Mouse (Mus musculus) intestine, embryonic 14.5 days (tissue): Measurements from ENCODE around the gene Isg20l2. TPM values are rescaled to one million over a fixed set of nuclear protein-coding genes. Genes with fewer than 3 reads are reported as not detected.

Experiments
- ATAC-seq: fragments of 200-750 bp; cut with Nextera tagmentation; replicated peaks from 2 replicates; pipeline ENCODE4 v1.8.0; 2017; ENCODE audit warnings: low read depth, moderate number of reproducible peaks, moderate TSS enrichment, moderate library complexity; ENCODE audit not compliant: low FRiP score, low TSS enrichment
- DNase-seq: peaks from one replicate; pipeline ENCODE4 v3.0.0-alpha.2; 2018; ENCODE audit warnings: low spot score
- H3K27ac ChIP-seq: fragments of 300-500 bp; sonication (generic); 2 replicates; pipeline ENCODE4 v1.5.1; 2014; ENCODE audit warnings: low read depth, mild to moderate bottlenecking, control low read depth
- H3K27me3 ChIP-seq: fragments of 300-500 bp; sonication (generic); replicated peaks from 2 replicates; pipeline ENCODE4 v1.6.1; 2014; ENCODE audit warnings: low read length, control low read depth; ENCODE audit not compliant: control insufficient read depth, insufficient read depth
- H3K36me3 ChIP-seq: fragments of 300-500 bp; sonication (generic); 2 replicates; pipeline ENCODE4 v1.6.1; 2014; ENCODE audit warnings: low read length, control low read depth; ENCODE audit not compliant: control insufficient read depth, insufficient read depth
- H3K4me1 ChIP-seq: fragments of 300-500 bp; sonication (generic); replicated peaks from 2 replicates; pipeline ENCODE4 v1.6.1; 2014; ENCODE audit warnings: low read length, control low read depth, mixed read lengths; ENCODE audit not compliant: control insufficient read depth, insufficient read depth
- H3K4me2 ChIP-seq: fragments of 300-500 bp; sonication (generic); 2 replicates; pipeline ENCODE4 v1.6.1; 2014; ENCODE audit warnings: low read length
- H3K4me3 ChIP-seq: fragments of 300-500 bp; sonication (generic); 2 replicates; pipeline ENCODE4 v1.5.1; 2014; ENCODE audit warnings: low read depth, low read length, control low read depth, mixed read lengths
- H3K9ac ChIP-seq: fragments of 300-500 bp; sonication (generic); 2 replicates; pipeline ENCODE4 v1.6.1; 2014; ENCODE audit warnings: mild to moderate bottlenecking, low read length
- H3K9me3 ChIP-seq: fragments of 300-500 bp; sonication (generic); 2 replicates; pipeline ENCODE4 v1.6.1; 2016; ENCODE audit warnings: low read length, control low read depth; ENCODE audit not compliant: control insufficient read depth
- WGBS: fragments of 180-500 bp; shearing (Covaris S2); extraction: QIAGEN DNeasy Blood & Tissue Kit; methylation state at CpG from one replicate; pipeline ENCODE4 v1.1.7; 2014; 5-methylcytosine and 5-hydroxymethylcytosine counted together
- polyA plus RNA-seq: library from polyadenylated mRNA; unstranded; fragments of >200 nt; fragmentation: Nextera tagmentation; extraction: Ambion mirVana; gene quantifications from 2 replicates; pipeline ENCODE4 v1.2.1, GENCODE M21; 2014

Gene Isg20l2
- polyA plus RNA-seq, 1 experiment from 2014 or later, result 32.8 TPM

DNA sequence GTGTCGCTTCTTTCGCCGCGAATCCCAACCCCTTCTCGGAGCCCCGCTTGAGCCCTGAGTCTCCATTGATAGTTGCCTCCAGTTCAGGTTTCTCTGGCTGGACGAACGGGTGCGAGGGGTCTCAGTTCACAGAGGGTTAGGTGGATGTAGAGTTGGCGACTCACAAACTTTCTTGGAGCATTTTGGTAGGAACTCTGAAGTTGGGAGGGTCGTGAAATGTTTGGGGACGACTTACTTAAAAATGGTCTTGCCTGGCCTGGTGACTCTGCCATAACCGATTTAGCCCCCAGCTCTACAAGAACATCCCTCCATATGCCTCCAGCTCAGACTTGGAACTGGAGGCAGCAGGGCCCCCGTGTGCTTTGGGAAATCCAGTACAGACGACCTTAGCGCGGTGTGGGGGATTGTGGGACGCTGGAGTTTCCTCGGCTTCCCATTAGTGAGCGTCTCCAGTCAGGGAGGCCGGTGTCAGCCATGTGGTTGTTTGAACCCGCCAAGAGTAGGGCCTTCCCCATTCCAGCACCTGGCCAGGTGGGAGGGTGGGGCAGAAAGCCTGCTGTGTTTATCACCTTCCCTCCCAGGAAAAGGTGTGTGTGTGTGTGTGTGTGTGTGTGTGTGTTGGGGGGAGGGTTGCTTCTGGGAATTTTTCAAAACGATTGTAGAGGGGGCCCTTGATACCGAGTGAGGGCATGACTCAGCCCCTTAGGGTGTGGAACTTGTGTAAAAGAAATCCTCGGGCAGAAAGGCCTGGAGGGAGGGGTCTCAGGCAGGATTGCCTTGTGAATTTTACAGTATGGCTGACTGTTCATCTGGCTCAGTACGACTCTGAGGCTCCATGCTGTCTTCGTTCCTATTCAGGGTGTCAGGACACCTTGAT lies 22.9 kb upstream of the Isg20l2 start:
- peak; percentile 36 for ATAC-seq
- Histone ChIP-seq H3K9ac (peak overlapping the region; percentile 90), H3K27me3 (no peaks in the 10 kb centered on the region), H3K4me3 (peak overlapping the region; percentile 80), H3K36me3 (no peaks in the 10 kb centered on the region), H3K4me2 (peak overlapping the region; percentile 78), H3K27ac (peak overlapping the region; percentile 92), H3K9me3 (no peaks in the 10 kb centered on the region), H3K4me1 (peaks cover 36% of the 10 kb centered on the region)
- DNase-seq, result peak; percentile 79
- 1% methylated on average over 27 of the region's 27 CpGs for WGBS

DNA sequence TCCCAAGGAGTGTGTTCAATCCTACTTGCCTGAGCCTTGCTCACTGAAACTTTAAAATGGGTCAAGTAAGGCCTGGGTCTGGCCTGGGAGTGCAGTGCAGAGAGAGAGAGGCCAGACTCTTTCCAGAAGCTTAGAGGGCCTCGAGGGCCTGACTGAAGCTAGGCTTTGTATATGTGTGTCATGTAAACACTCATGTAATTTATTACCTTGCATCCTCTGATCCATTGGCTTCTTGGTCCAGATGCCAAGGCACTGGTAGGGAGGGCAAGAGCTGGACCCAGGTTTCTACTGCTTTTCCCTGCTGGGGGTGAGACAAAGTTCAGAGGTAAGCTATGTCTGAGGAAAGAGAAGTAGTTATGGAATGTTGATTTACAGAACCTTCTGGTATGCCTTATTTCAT lies 22.2 kb upstream of the Isg20l2 start:
- WGBS, result 0% methylated on average over 1 of the region's 1 CpGs
- DNase-seq, result no peak
- no peaks in the 10 kb centered on the region for H3K27me3 ChIP-seq

DNA sequence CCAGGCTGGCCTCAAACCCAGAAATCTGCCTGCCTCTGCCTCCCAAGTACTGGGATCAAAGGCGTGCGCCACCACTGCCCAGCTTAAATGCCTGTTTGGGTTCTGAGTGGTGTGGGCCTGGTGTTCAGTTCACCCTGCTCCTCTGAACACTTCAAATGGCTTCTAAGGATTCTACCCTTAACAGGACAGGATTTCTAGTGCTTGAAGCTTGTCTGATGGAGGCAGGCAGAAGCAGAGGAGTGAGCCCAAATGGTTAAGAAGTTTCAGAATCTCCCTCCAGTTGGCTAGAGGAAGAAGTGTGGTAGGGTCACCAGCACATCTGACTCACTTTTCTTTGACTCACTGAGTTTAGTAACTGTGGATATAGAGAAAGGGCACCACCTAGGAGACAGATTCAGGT lies 20.7 kb upstream of the Isg20l2 start:
- H3K9me3 ChIP-seq, result no peaks in the 10 kb centered on the region
- H3K4me2 ChIP-seq, result peak overlapping the region; percentile 49
- peaks cover 13% of the 10 kb centered on the region for H3K36me3 ChIP-seq
- no peak for ATAC-seq
- peaks cover 36% of the 10 kb centered on the region for H3K4me1 ChIP-seq
- H3K27ac ChIP-seq, result peak overlapping the region; percentile 72
- no peak overlapping the region for H3K9ac ChIP-seq
- no peak for DNase-seq
- 93% methylated on average over 2 of the region's 2 CpGs for WGBS
- H3K4me3 ChIP-seq, result no peak overlapping the region
- no peaks in the 10 kb centered on the region for H3K27me3 ChIP-seq

More for the DNA sequence above, 22.2 kb upstream of the Isg20l2 start:
- peak overlapping the region; percentile 78 for H3K4me2 ChIP-seq
- peaks cover 36% of the 10 kb centered on the region for H3K4me1 ChIP-seq
- peak overlapping the region; percentile 90 for H3K9ac ChIP-seq
- H3K36me3 ChIP-seq, result no peaks in the 10 kb centered on the region
- no peaks in the 10 kb centered on the region for H3K9me3 ChIP-seq
- no peak for ATAC-seq
- peak overlapping the region; percentile 92 for H3K27ac ChIP-seq
- peak overlapping the region; percentile 80 for H3K4me3 ChIP-seq

DNA sequence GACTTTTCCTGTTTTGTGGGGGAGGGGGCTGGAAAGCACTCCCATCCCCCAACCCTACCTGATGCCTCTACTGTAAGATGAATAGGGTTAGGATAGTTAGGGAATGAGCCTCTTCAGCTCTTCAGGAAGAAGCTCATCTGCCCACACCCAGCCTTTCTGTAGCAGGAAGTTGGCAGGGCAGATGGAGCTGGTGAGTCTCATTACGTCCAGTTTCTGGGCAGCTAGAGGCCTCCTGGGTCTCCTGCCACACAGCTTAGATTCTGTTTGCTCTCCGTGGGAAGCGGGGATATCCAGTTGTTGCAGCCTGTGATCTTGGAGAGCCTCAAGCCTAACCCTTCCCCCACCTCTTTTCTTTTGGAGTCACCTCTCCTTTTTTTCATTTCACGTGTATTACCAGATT lies 20.2 kb upstream of the Isg20l2 start:
- Histone ChIP-seq H3K27ac (peak overlapping the region; percentile 72), H3K9ac (peak overlapping the region; percentile 11), H3K4me1 (peaks cover 36% of the 10 kb centered on the region), H3K9me3 (no peaks in the 10 kb centered on the region), H3K4me3 (peak overlapping the region; percentile 36; the same call in 1 of the 2 replicates), H3K36me3 (peaks cover 18% of the 10 kb centered on the region), H3K27me3 (no peaks in the 10 kb centered on the region), H3K4me2 (peak overlapping the region; percentile 49)
- no peak for ATAC-seq
- WGBS, result 7% methylated on average over 4 of the region's 4 CpGs
- no peak for DNase-seq

DNA sequence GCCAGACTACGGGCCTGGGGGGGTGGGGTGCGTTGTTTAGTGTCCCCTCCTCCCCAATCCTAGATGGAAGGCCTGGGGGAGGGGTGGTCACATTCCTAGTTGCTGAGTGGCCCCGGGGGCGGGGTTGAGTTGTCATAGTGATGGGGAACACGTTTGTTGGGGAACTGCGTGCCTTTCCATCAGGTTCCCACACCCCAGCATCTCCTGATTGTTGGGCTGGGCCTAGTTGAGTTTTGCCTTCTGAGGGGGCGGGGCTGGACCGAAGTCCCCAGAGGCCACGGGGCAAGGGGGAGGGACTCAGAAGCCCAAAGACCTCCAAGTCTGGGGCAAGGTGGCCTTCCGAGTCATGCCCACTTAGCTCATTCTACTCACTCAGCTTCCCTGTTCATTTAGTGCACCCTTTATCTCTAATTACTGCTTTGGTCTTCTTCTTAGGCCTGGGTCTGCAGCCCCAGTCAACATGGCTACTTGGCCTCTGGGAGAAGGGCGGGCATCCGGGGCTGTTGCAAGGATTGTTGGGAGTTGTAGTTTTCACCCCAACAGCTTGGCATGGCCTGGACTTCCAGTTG lies 19.5 kb upstream of the Isg20l2 start:
- no peaks in the 10 kb centered on the region for H3K9me3 ChIP-seq
- WGBS, result 6% methylated on average over 12 of the region's 12 CpGs
- H3K4me1 ChIP-seq, result peaks cover 36% of the 10 kb centered on the region
- peaks cover 25% of the 10 kb centered on the region for H3K36me3 ChIP-seq
- H3K27me3 ChIP-seq, result no peaks in the 10 kb centered on the region
- peak overlapping the region; percentile 36 for H3K4me3 ChIP-seq
- H3K27ac ChIP-seq, result peak overlapping the region; percentile 72
- DNase-seq, result peak; percentile 88
- ATAC-seq, result peak; percentile 32
- H3K9ac ChIP-seq, result peak overlapping the region; percentile 11; the same call in 1 of the 2 replicates
- H3K4me2 ChIP-seq, result peak overlapping the region; percentile 49

DNA sequence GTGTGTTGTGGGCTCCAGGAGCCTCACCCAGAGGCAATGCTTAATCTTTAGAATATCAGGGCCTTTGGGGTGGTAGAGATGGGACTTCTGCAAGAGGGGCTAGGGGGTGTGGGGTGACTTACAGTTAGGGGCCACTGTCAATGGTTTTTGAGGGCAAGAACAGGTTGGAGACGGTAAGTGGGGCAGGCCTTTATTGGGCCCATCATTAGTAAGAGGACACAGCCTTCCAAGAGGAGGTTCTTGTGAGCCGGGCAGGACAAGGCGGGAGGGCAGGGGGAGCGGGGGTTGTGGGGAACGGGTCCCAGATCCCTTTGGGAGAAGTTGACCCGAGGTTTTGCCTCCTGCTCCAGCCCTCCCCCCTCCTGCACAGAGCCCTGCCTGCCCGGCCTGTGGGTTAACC lies 16.6 kb upstream of the Isg20l2 start:
- H3K4me1 ChIP-seq, result peaks cover 26% of the 10 kb centered on the region
- 78% methylated on average over 7 of the region's 7 CpGs for WGBS
- no peak overlapping the region for H3K27ac ChIP-seq
- H3K9ac ChIP-seq, result no peak overlapping the region
- no peak overlapping the region for H3K4me2 ChIP-seq
- no peak for ATAC-seq
- H3K9me3 ChIP-seq, result no peaks in the 10 kb centered on the region
- peaks cover 51% of the 10 kb centered on the region for H3K36me3 ChIP-seq
- no peaks in the 10 kb centered on the region for H3K27me3 ChIP-seq
- no peak for DNase-seq
- H3K4me3 ChIP-seq, result no peak overlapping the region

DNA sequence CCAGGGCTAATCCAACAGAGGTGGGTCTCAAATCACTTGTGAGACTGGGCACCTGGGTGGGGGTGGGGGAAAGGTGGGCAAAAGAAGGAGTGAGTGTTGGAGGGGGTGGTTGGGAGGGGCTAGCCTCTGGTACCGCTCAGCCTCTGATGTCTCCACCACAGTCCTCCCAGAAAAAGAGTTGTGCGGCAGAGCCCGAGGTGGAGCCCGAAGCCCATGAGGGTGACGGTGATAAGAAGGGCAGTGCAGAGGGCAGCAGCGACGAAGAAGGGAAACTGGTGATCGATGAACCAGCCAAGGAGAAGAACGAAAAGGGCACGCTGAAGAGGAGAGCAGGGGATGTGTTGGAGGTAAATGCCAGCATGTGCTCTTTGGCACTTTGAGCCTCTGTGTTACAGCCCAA lies 16.2 kb upstream of the Isg20l2 start:
- no peak overlapping the region for H3K9ac ChIP-seq
- peaks cover 51% of the 10 kb centered on the region for H3K36me3 ChIP-seq
- ATAC-seq, result no peak
- no peak overlapping the region for H3K4me3 ChIP-seq
- WGBS, result 92% methylated on average over 10 of the region's 10 CpGs
- no peaks in the 10 kb centered on the region for H3K27me3 ChIP-seq
- H3K9me3 ChIP-seq, result no peaks in the 10 kb centered on the region
- DNase-seq, result no peak
- H3K4me1 ChIP-seq, result peaks cover 22% of the 10 kb centered on the region
- H3K27ac ChIP-seq, result no peak overlapping the region
- no peak overlapping the region for H3K4me2 ChIP-seq

DNA sequence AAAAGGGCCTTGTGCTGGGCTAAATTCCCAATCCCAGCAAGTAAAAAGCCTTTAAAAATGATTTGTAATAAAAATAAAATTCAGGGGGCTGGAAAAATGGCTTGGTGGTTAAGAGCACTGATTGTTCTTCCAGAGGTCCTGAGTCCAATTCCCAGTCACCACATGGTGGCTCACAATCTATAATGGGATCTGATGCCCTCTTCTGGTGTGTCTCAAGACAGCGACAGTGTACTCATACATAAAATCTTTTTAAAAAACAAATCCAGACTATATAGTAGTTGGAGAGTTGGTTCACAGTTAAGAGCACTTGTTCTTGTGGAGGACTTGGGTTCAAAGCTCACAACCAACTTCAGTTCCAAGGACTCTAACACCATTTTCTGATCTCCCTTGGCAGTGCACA lies 13.1 kb upstream of the Isg20l2 start:
- Histone ChIP-seq H3K4me3 (no peak overlapping the region), H3K27me3 (no peaks in the 10 kb centered on the region), H3K4me1 (peaks cover 5% of the 10 kb centered on the region), H3K9ac (no peak overlapping the region), H3K9me3 (no peaks in the 10 kb centered on the region), H3K4me2 (no peak overlapping the region), H3K27ac (no peak overlapping the region), H3K36me3 (peaks cover 54% of the 10 kb centered on the region)
- DNase-seq (no peak), ATAC-seq (no peak)
- 89% methylated on average over 1 of the region's 1 CpGs for WGBS
